Mouse (Mus musculus): ENCODE data around the gene Tom1l2. TPM values are rescaled to one million over a fixed set of nuclear protein-coding genes. Genes with fewer than 3 reads are reported as not detected.
A peak's percentile ranks its signal among the peaks of the same experiment; 100 is the strongest.

The Tom1l2 gene
- polyA plus RNA-seq, 1 experiment from 2014 or later: 24.1 TPM

DNA sequence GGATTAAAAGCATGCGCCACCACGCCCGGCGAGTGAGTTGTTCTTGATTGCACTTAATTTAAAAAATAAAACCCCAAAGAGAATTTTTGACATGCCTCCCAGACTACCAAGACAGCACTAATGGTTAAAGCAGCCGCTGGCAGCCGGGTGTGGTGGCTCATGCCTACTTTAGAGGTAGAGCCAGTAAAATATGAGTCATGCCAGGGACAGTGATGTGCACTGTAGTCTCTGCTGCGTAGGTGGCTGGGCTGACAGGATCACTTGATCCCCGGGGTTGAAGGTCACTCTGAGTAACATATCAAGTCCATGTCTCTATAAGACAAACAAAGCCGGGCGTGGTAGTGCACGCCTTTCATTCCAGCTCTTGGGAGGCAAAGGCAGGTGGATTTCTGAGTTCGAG is 13.3 kb downstream of the Tom1l2 start:
- Histone ChIP-seq H3K4me2 (no peak overlapping the region), H3K9me3 (no peaks in the 10 kb centered on the region), H3K27me3 (replicated peaks) (no peaks in the 10 kb centered on the region), H3K4me1 (no peaks in the 10 kb centered on the region), H3K27ac (no peak overlapping the region), H3K4me3 (replicated peaks) (no peak overlapping the region), H3K36me3 (no peaks in the 10 kb centered on the region), H3K9ac (no peak overlapping the region)
- 90% methylated on average over 12 of the region's 12 CpGs for WGBS
- ATAC-seq (ENCODE audit: insufficient read depth, low FRiP score, low read depth): no peak

DNA sequence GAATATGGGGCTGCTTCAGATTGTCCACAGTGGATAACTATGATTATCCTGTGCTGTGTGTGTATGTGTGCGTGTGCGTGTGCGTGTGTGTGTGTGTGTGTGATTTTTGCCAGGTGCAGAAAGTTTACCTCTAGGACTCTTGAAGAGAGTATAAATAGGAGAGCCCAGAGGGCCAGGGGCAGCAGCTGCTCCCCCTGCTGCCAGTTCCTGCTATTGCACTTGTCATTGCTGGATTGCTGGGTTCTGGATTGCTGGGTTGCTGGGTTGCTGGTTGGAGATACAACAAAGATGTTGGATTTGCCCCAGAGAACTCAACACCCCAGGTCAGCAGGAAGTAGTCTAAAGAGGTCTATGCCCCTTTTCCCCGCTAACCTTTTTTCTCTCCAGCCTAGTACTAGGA is 14.4 kb downstream of the Tom1l2 start:
- no peak overlapping the region for H3K4me2 ChIP-seq
- no peak overlapping the region for H3K27ac ChIP-seq
- H3K36me3 ChIP-seq: no peaks in the 10 kb centered on the region
- ATAC-seq (ENCODE audit: insufficient read depth, low FRiP score, low read depth): no peak
- WGBS: 66% methylated on average over 4 of the region's 4 CpGs
- no peaks in the 10 kb centered on the region for H3K27me3 ChIP-seq (replicated peaks)
- H3K4me3 ChIP-seq (replicated peaks): no peak overlapping the region
- H3K4me1 ChIP-seq: no peaks in the 10 kb centered on the region
- H3K9me3 ChIP-seq: no peaks in the 10 kb centered on the region
- H3K9ac ChIP-seq: no peak overlapping the region

- no peak overlapping the region for H3K27ac ChIP-seq
These were observed 16.9 kb downstream of the Tom1l2 start for GRCm38 (mm10) chr11:60335771-60336170.

DNA sequence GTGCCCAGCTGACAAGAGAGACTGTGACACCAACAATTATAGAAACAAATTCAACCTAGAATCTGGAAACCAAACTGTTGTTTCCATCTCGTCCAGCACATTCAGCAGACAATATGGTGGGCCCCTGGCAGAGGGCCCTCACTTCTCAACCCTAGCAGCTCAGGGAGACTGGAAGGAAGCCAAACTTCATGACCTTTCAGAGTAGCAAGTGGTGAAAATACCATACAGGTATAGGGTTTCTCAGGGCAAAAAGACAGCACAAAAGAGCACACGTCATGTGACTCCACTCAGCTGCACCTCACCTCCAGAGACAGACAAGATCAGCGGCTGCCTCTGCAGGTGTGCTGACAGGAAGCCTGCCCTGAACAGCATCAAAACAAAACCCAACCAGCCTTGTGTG is 18.6 kb downstream of the Tom1l2 start:
- no peaks in the 10 kb centered on the region for H3K27me3 ChIP-seq (replicated peaks)
- H3K4me1 ChIP-seq: no peaks in the 10 kb centered on the region
- no peak for ATAC-seq (ENCODE audit: insufficient read depth, low FRiP score, low read depth)
- no peak overlapping the region for H3K4me3 ChIP-seq (replicated peaks)
- no peak overlapping the region for H3K9ac ChIP-seq
- no peak overlapping the region for H3K27ac ChIP-seq
- H3K4me2 ChIP-seq: no peak overlapping the region
- H3K9me3 ChIP-seq: no peaks in the 10 kb centered on the region
- no peaks in the 10 kb centered on the region for H3K36me3 ChIP-seq
- 66% methylated on average over 3 of the region's 3 CpGs for WGBS

More at GRCm38 (mm10) chr11:60335771-60336170, 16.9 kb downstream of the Tom1l2 start:
- H3K4me1 ChIP-seq: no peaks in the 10 kb centered on the region
- 74% methylated on average over 2 of the region's 2 CpGs for WGBS
- no peaks in the 10 kb centered on the region for H3K36me3 ChIP-seq
- no peaks in the 10 kb centered on the region for H3K27me3 ChIP-seq (replicated peaks)
- H3K4me3 ChIP-seq (replicated peaks): no peak overlapping the region
- no peak overlapping the region for H3K9ac ChIP-seq
- ATAC-seq (ENCODE audit: insufficient read depth, low FRiP score, low read depth): no peak
- H3K4me2 ChIP-seq: no peak overlapping the region
- H3K9me3 ChIP-seq: no peaks in the 10 kb centered on the region

GRCm38 (mm10) chr11:60333461-60333860 is 19.2 kb downstream of the Tom1l2 start:
- Histone ChIP-seq H3K4me2 (no peak overlapping the region), H3K9ac (no peak overlapping the region), H3K36me3 (no peaks in the 10 kb centered on the region), H3K4me3 (replicated peaks) (no peak overlapping the region), H3K9me3 (no peaks in the 10 kb centered on the region), H3K27me3 (replicated peaks) (no peaks in the 10 kb centered on the region), H3K4me1 (no peaks in the 10 kb centered on the region), H3K27ac (no peak overlapping the region)
- no peak for ATAC-seq (ENCODE audit: insufficient read depth, low FRiP score, low read depth)
- 79% methylated on average over 5 of the region's 5 CpGs for WGBS

GRCm38 (mm10) chr11:60330551-60330950 is 22.2 kb downstream of the Tom1l2 start:
- Histone ChIP-seq H3K4me1 (no peaks in the 10 kb centered on the region), H3K4me3 (replicated peaks) (no peak overlapping the region), H3K27me3 (replicated peaks) (no peaks in the 10 kb centered on the region), H3K9ac (no peak overlapping the region), H3K4me2 (no peak overlapping the region), H3K9me3 (no peaks in the 10 kb centered on the region), H3K27ac (no peak overlapping the region), H3K36me3 (no peaks in the 10 kb centered on the region)
- ATAC-seq (ENCODE audit: insufficient read depth, low FRiP score, low read depth): no peak
- 80% methylated on average over 4 of the region's 4 CpGs for WGBS

- Histone ChIP-seq H3K4me1 (peaks cover 9% of the 10 kb centered on the region), H3K36me3 (no peaks in the 10 kb centered on the region), H3K4me3 (replicated peaks) (no peak overlapping the region), H3K4me2 (no peak overlapping the region), H3K27me3 (replicated peaks) (no peaks in the 10 kb centered on the region), H3K9me3 (no peaks in the 10 kb centered on the region), H3K9ac (no peak overlapping the region), H3K27ac (no peak overlapping the region)
- ATAC-seq (ENCODE audit: insufficient read depth, low FRiP score, low read depth): no peak
These were observed 29.0 kb downstream of the Tom1l2 start for GRCm38 (mm10) chr11:60323731-60324130.

DNA sequence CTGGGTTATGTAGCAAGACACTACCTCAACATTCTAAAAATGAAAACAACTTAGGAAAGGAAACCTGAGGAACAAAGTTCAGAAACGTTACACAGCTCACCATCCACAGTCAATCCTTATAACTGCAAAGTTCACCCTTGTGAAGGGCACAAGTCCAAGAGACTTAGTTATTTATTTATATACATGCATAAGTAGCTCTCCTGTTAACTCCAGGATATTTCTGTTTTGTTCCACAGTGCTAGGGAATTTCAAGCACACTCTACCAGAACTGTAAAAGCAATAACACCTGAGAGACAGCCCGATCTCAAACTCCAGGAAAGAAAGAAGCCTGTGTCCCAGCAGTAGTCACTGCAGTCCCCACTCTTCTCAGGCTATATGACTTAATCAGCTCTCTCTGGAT is 31.3 kb downstream of the Tom1l2 start:
- Histone ChIP-seq H3K9ac (no peak overlapping the region), H3K4me2 (no peak overlapping the region), H3K27me3 (replicated peaks) (no peaks in the 10 kb centered on the region), H3K4me3 (replicated peaks) (no peak overlapping the region), H3K9me3 (no peaks in the 10 kb centered on the region), H3K36me3 (no peaks in the 10 kb centered on the region), H3K27ac (peak overlapping the region; percentile 16; the same call in 1 of the 2 replicates), H3K4me1 (peaks cover 16% of the 10 kb centered on the region)
- ATAC-seq (ENCODE audit: insufficient read depth, low FRiP score, low read depth): no peak
- 53% methylated on average over 2 of the region's 2 CpGs for WGBS

DNA sequence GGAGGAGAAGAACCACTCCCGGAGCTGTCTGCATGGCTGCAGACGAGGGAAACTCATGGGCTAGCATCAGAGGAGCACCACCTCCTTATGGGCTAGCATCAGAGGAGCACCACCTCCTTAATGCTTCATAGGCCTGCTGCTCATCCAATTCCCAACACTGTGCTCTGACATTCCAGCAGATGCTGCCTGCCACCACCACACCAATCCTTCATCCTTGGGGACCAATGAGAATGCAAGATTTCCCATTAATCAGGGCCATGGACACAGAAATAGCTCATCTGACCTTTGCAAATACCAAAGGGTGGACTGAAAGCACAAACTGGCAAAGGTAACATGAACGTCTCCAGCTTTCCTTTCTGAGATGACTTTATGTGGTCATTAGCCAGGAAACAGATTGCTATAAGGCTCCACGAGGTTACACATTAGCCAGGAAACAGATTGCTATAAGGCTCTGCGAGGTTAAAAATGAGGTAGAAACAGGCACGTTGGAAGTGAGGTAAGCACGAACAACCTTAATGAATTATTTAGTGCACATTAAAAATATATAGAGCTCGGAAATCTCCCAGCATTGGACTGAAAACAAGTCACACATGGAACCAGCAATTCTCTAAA is 32.2 kb downstream of the Tom1l2 start:
- WGBS: 50% methylated on average over 8 of the region's 8 CpGs

GRCm38 (mm10) chr11:60319257-60320066 is 33.2 kb downstream of the Tom1l2 start:
- Histone ChIP-seq H3K36me3 (no peaks in the 10 kb centered on the region), H3K4me1 (peaks cover 19% of the 10 kb centered on the region), H3K9me3 (no peaks in the 10 kb centered on the region), H3K4me3 (replicated peaks) (no peak overlapping the region), H3K27me3 (replicated peaks) (no peaks in the 10 kb centered on the region), H3K9ac (no peak overlapping the region), H3K4me2 (no peak overlapping the region), H3K27ac (peak overlapping the region; percentile 54)
- no peak for ATAC-seq (ENCODE audit: insufficient read depth, low FRiP score, low read depth)
- 60% methylated on average over 10 of the region's 10 CpGs for WGBS

More for the DNA sequence above, 32.2 kb downstream of the Tom1l2 start:
- no peak overlapping the region for H3K4me2 ChIP-seq
- no peaks in the 10 kb centered on the region for H3K9me3 ChIP-seq
- ATAC-seq (ENCODE audit: insufficient read depth, low FRiP score, low read depth): no peak
- H3K36me3 ChIP-seq: no peaks in the 10 kb centered on the region
- H3K27ac ChIP-seq: peak overlapping the region; percentile 54
- no peak overlapping the region for H3K9ac ChIP-seq
- H3K4me3 ChIP-seq (replicated peaks): no peak overlapping the region
- no peaks in the 10 kb centered on the region for H3K27me3 ChIP-seq (replicated peaks)
- peaks cover 19% of the 10 kb centered on the region for H3K4me1 ChIP-seq

GRCm38 (mm10) chr11:60318716-60319115 is 34.0 kb downstream of the Tom1l2 start:
- H3K36me3 ChIP-seq: no peaks in the 10 kb centered on the region
- H3K4me2 ChIP-seq: no peak overlapping the region
- no peak overlapping the region for H3K4me3 ChIP-seq (replicated peaks)
- 69% methylated on average over 5 of the region's 5 CpGs for WGBS
- no peak overlapping the region for H3K9ac ChIP-seq
- no peak overlapping the region for H3K27ac ChIP-seq
- peaks cover 19% of the 10 kb centered on the region for H3K4me1 ChIP-seq
- H3K9me3 ChIP-seq: no peaks in the 10 kb centered on the region
- H3K27me3 ChIP-seq (replicated peaks): no peaks in the 10 kb centered on the region
- ATAC-seq (ENCODE audit: insufficient read depth, low FRiP score, low read depth): no peak

DNA sequence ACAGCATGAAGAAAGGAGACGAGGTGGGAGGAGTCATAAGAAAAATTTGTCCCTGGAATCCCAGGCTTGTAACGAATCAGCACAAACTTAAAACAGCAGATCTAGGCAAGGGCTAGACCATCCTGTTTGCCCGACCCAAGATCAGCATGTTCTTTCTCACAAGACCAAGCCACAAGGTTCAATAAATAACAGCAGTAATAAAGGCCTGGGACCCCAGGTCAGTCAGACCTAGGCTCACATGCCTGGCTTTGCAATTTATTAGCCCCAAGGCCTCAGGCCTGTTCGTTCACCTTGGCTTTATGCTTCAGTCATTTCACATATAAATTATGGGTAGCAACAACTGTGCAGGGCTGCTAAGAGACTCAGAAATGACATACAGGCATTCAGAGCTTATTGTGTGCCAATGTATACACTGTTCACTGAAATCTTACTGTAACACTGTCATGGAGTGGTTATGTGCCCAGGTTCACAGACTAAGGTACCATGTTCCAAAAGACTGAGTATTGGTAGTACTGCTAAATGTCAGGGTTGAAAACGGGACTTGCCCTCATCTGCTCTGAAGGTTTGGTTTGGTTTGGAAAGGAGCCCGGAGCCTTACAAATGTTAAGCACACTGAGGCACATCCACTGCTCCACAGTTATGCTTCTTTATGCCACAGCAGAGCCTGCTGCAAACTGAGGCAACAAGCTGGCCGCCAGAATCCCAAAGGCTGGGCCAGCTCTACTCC is 35.2 kb downstream of the Tom1l2 start:
- H3K36me3 ChIP-seq: no peaks in the 10 kb centered on the region
- H3K27me3 ChIP-seq (replicated peaks): no peaks in the 10 kb centered on the region
- no peak overlapping the region for H3K27ac ChIP-seq
- 0 out of 2 replicates have a peak, but pooled peaks cover 2% of the 10 kb centered on the region for H3K9me3 ChIP-seq
- 64% methylated on average over 7 of the region's 7 CpGs for WGBS
- peaks cover 23% of the 10 kb centered on the region for H3K4me1 ChIP-seq
- ATAC-seq (ENCODE audit: insufficient read depth, low FRiP score, low read depth): no peak
- H3K9ac ChIP-seq: no peak overlapping the region
- no peak overlapping the region for H3K4me2 ChIP-seq
- H3K4me3 ChIP-seq (replicated peaks): no peak overlapping the region
